Mouse (Mus musculus) embryonic stem cell, embryonic (primary cell): ENCODE data around the gene Olfr761.
"Not testable (repeated sequence)": the region's sequence is repeated elsewhere in the genome, so short reads cannot be mapped to it uniquely, and the experiment has no call there.

Experiments used
- CTCF ChIA-PET, 4 experiments: fragments of 300-600 bp in 2 of 4; fragments of 350-600 bp in 2 of 4; sonication (Branson Sonifier 250); formaldehyde crosslinking; loops; one replicate each; lab custom pipeline; 2022; ENCODE audit warnings: inconsistent platforms in 2 of 4; lab: Charles Lee
- POLR2A ChIA-PET, 4 experiments: fragments of 300-600 bp in 2 of 4; fragments of 350-600 bp in 2 of 4; sonication (Branson Sonifier 250); formaldehyde crosslinking; loops; one replicate each; lab custom pipeline; 2022; ENCODE audit warnings: antibody characterized with exemption in 4 of 4, inconsistent platforms in 1 of 4; lab: Charles Lee

The Olfr761 gene

GRCm38 (mm10) chr17:37952979-37953378 is at the start of gene Olfr761:
TSS of gene Olfr761 (minus strand) at chr17:37953079.
- CTCF ChIA-PET: no interaction called here
- POLR2A ChIA-PET: interaction anchor here in 1 of 4 experiments (1.1 kb wide), 1 partner anchor 9 kb away, joined by 4 read pairs; no protein-coding TSS in a partner anchor

GRCm38 (mm10) chr17:37995635-37996307 is 42.9 kb upstream of the Olfr761 start:
- CTCF ChIA-PET: interaction anchor here in 1 of 4 experiments (1.1 kb wide), 1 partner anchor 10 kb away, joined by 4 read pairs; no protein-coding TSS in a partner anchor
- POLR2A ChIA-PET: interaction anchor here (0.9 to 7.9 kb wide), 25 partner anchors 9 to 230 kb away, joined by 3 to 89 read pairs (median 4); no protein-coding TSS in a partner anchor

GRCm38 (mm10) chr17:37990453-37990961 is 37.6 kb upstream of the Olfr761 start:
- ChIA-PET POLR2A (interaction anchor here in 3 of 4 experiments (0.7 to 5.7 kb wide), 8 partner anchors 12 to 1153 kb away, joined by 3 to 79 read pairs (median 4); partner anchors contain the start of gene Trim26 (in 1 of the 3)), CTCF (no interaction called here)

- CTCF ChIA-PET: no interaction called here
These were observed 20.7 kb upstream of the Olfr761 start for GRCm38 (mm10) chr17:37973591-37973990.

GRCm38 (mm10) chr17:37920248-37920647 is 32.6 kb downstream of the Olfr761 start, which contains the start of gene Olfr128:
TSS of gene Olfr128 (plus strand) at chr17:37920548.
- CTCF ChIA-PET: no interaction called here
- POLR2A ChIA-PET: no interaction called here

More at GRCm38 (mm10) chr17:37973591-37973990, 20.7 kb upstream of the Olfr761 start:
- POLR2A ChIA-PET: no interaction called here

GRCm38 (mm10) chr17:37906821-37907220 is 46.1 kb downstream of the Olfr761 start:
- CTCF ChIA-PET, POLR2A ChIA-PET: not testable (repeated sequence)
